Mouse (Mus musculus) spleen, postnatal 36 days (tissue): Measurements from ENCODE around the gene Casp7.
"Not testable (repeated sequence)": the region's sequence is repeated elsewhere in the genome, so short reads cannot be mapped to it uniquely, and the experiment has no call there.

ENCODE experiments used
- DNase-seq, 2 experiments: peaks; one replicate each; pipeline ENCODE4 v3.0.0; 2022; ENCODE audit warnings: low spot score in 2 of 2, mixed read lengths in 1 of 2

The Casp7 gene

DNA sequence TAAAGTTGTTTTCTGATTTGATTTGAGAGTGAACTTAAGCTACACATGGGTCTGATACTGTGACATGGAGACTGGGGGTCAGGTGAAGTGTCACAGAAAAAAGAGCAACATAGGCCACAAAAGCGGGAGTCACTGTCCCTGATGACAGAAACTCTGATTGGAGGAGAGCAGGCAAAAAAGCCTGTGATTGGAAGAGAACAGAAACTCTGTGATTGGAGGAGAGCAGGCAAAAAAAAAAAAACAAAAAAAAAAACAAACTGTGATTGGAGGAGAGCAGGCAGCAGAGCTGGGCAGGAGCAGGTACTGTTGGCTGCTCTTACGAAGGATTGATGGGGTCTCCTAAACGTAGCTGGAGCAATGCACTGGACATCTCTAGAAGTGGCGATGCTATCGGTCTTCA is 11.4 kb upstream of the Casp7 start:
- no peak for DNase-seq

DNA sequence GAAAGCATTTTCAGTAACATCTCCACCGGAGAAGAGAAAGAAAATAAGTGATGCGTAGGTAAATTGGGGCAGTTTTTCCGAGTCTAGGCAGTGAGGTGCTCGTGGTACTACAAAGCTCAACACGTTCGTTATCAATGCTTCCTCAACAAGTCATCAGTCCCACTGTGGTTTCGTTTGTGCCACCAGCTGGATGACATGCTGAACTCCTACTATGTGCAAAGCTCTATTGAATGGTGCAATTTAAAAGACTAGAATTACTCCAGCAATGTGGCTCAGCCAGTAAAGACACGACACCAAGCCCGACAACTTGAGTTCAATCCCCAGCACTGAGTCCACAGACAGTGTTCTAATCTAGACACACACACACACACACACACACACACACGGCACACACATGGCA is 10.8 kb upstream of the Casp7 start:
- no peak for DNase-seq

- no peak for DNase-seq
Measured at GRCm38 (mm10) chr19:56387726-56388302, 9.1 kb upstream of the Casp7 start.

DNA sequence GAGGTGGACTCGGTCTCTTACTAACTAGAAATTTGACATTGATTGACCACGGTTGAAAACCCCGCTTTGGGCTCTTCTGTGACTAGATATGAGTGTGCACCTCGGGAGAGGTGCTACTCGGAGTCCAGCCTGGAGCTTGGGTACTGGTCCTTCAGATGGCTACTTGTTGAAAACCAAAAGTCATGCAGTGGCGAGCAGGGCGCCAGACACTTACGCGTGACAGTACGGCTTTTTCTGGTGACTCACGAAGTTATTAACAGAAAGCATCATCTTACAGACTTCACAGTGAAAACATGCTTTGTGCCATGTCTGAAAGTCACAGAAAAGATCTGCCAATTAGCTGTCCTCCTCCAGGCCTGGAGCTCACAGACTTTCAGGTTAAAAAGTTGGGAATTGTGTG is 7.8 kb upstream of the Casp7 start:
- no peak for DNase-seq

GRCm38 (mm10) chr19:56389879-56390278 is 7.0 kb upstream of the Casp7 start, which contains the start of gene Nrap:
Nrap (minus strand) TSS chr19:56390037.
- no peak for DNase-seq

DNA sequence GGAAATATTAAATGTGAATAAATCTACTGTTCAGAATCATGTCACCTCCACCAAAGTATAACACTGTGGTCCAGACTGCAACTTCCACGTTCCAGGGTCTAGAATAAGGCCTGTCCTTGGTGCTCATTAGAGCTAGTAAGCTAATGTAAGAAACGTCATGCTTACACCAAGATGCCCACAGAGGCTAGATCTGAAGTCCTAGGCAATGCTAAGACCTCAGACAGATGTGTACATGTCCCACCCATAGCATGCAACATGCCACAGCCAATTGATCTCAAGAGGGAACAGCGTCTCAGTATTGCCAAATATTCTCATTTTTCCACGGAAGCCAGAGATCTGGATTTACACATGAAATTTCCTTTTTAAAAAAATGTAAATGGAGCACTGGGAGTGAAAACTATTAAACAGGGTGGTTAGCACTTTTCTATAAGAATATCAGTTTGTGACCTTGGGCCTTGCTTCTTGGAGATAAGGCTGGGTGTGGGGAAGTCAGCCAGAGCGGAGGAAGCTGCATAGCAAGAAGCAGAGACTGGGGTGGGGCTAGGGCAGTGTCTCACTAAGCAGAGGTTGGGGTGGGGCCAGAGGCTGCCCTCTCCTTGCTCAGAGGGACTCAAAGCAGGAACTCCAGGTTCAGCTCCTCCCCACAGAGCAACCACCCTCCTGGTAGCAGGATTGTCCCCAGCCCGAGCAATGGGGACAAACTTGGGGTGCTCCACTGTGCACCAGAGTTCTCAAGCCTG is 5.5 kb upstream of the Casp7 start:
- peak; percentile 81 to 87 for DNase-seq

DNA sequence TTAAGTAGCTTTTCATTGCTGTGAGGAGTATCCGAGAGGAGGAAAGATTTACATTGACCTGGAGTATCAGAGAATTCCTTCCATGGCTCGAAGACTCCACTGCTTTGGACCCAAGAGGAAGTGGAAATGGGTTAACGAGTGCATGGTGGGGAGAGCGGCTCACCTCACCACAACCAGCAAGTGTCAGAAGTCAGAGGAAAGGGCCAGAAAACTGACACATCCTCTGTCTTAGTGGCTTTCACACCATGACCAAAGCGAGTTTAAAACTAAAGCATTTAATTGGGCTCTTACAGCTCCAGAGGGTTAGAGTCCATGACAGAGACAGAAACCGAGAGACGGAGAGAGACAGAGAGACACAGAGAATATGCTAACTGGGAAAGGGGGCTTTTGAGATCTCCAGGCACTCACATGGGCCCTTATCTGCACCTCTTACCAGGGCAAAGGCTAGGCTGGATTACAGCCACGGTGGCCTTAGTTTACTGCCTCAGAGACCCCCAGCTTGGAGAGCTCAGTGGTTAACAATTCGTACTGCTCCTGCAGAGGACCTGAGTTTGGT is 3.5 kb upstream of the Casp7 start:
- DNase-seq: no peak

GRCm38 (mm10) chr19:56395183-56395935 is 1.6 kb upstream of the Casp7 start:
- DNase-seq: no peak

GRCm38 (mm10) chr19:56396227-56396626 is 702 bp upstream of the Casp7 start:
- DNase-seq: no peak

DNA sequence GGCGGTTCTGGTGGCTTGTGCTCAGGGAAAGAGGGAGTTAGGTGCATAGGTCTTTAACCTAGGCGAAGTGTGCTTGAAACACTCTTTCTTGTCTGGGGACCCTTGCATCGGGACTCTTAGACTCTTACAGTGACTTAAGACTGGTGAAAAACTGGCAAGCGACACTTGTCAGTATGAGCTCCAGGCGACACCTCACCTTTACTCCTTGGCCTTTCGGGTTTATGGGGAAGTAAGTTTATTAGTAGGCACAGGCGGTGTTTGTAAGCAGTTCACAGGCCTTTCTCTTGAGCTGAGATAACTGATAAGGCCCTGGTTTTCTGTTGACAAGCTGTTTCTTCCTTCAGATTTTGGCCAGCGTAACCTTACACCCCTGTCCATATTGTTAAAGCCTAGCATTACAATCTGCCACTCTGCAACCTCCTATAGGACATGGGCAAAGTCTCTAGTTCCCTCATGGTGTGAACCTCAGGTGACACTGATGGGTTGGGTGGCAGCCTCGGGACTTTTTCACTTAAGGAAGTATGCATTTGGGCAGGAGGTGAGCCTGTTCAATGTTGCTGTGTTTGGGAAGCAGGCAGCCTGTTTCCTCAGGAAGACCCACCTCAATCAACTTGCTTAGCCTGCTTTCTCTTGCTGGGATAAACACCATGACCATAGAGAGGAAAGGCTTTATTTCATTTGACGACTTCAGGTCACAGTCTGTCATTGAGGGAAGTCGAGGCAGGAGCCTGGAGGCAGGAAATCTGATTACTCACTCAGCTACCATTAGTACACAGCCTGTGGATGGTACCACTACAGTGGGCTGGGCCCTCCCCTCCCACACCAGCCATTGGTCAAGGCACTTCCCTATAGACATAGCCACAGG is 966 bp downstream of the Casp7 start:
- DNase-seq: no peak

GRCm38 (mm10) chr19:56398528-56398795 is 1.5 kb downstream of the Casp7 start:
- no peak for DNase-seq

GRCm38 (mm10) chr19:56400200-56400599 is 3.3 kb downstream of the Casp7 start:
- DNase-seq: peak; percentile 82 to 85

DNA sequence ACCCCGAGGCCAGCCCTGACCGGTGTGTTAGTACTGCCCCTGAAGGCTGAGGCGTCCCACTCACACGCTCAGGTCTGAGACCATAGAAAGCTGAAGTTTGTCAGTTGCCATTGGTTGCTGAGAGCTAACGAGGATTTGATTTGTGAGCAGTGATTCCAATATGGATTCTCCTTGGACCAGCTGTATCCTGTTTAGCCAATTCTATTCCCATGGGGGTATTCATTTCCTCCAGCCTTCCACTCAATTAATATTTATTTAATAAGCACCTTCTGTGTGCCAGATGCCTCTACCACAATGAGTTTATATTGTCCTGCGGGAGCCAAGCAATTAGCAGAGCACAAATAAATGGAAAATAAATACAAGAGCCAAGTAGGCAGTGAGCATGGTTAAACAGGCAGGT is 4.9 kb downstream of the Casp7 start:
- DNase-seq: no peak

DNA sequence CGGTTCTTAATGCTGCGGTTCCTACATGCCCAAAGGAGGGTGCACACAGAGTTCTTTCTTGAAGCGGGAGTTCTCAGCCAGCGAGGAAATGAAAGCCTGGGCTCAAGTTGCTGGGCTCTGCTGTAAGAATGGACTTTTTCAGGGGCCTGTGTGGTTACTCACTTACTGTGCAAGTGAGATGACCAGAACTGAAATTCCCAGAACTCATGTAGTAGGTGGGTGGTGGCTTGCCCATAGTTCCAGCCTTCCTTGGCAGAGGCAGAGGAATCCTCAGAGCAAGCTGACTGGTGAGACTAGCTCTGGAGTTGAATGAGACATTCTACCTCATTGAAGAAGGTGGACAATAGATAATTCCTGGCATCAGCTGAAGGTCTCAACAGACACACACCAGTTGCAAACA is 8.9 kb downstream of the Casp7 start:
- no peak for DNase-seq

DNA sequence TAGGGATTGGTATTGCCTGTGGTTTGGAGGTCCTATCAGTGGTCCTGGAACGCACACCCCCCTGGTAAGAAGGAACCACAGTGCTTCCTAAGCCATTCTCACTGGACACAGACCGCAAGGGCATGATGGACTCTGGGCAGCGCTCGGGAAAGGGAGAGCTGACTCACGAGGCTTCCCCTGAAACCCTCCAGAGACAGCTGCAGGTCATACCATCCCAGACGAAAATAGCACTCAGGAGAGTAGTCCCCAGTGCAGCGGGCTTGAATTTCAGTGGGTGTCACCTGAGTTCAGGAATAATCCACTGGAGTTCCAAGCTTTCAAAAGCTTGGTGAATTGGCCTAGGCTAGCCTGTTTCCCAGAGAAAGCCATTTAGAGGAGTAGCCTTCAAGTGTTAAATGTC is 9.7 kb downstream of the Casp7 start:
- no peak for DNase-seq

GRCm38 (mm10) chr19:56409884-56410283 is 13.0 kb downstream of the Casp7 start:
- DNase-seq: not testable (repeated sequence)

DNA sequence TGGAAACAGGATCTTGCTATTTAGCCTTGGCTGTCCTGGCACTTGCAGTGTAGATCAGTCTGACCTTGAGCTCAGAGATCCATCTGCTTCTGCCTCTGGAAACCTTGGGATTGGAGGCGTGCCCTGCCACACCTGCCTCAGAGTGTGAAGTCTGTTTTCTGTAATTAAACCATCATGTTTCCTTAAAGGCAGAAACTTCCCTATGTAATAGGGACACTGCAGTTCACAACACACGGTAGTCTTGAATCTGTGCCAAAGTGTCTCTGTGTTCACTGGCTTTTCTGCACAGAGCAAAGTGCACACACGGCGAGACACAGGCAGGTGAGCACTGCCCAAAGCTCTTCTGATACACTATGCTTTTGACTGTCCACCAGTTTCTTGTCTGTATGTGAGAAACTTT is 21.5 kb downstream of the Casp7 start:
- no peak for DNase-seq

DNA sequence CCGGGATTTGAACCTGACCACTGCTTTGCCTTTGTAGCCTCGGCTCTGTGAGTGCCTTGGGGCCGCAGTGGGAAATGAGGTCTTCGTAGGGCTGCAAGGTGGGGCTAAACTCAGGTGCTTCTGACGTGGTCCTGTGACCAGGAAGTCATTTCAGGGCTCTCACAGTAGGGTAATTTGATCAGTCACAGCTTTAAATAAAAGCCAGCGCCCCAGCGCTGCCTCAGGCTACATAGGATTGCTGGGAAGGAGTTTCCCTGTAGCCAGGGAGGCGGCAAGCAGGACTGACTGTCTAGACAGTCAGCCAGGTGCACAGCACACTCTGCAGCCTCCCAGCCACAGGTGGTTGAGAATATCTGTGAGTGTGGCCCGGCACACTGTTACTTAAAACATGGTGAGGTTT is 22.5 kb downstream of the Casp7 start:
- DNase-seq: no peak

DNA sequence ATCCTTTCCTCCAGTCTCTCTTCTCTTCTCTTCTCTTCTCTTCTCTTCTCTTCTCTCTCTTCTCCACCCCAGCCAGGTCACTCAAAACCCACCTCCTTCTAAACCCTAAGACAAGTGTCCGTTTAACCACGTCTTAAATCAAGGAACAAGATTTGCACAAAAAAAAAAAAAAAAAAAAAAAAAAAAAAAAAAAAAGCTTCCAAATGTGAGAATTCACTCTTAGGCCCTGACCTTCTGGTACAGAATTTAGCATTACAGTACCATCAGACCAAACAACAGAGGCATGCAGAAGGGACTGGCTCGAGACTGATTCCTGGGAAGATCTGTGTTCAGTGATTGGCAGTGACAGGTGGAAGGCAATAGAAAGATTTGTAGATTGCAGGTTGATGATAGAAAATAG is 23.4 kb downstream of the Casp7 start:
- DNase-seq: no peak

DNA sequence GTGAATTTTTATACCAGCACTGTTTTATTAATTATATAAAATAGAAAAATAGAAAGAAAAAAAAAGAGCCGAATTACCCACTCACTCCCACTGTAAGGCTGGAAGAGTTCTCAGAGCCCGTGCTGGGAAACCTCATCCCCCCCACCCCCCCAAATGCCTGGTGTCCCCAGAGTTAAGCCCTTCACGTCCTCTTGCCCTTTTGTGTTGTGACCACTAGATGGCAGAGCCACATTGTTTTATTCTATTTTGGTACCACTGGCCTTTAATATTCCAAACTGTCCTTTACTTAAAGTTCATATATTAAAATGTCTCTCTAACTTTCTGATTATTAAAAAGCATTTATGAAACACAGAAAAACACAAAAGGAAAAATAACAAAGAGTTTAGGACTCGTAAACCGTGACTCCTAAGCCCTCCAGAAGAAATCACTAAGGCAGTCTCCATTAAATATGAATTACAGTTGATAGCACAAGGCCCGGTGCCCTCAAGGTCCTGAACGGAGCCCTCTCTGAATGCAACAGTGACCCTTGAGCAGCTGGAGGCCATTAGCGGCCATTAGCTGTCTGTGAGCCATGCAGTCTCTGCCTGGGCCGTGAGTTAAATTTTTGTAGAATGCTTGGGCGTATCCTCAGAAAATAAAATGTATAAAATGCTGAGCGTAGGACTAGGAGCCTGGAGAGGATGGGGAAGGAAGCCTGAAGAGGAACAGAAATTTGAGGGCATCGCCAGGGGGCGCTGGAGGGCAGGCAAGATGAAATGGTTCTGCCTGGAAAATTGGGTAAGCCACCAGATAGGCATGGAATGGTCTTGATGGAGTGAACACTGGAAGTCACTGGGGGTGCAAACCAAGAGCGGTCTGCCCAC is 25.8 kb downstream of the Casp7 start:
- peak; percentile 49 to 61 for DNase-seq

- DNase-seq: no peak
Measured at GRCm38 (mm10) chr19:56423370-56423769, 26.4 kb downstream of the Casp7 start.
